Mouse (Mus musculus) intestine, postnatal 0 days (tissue): ENCODE data around the gene Kdm2a. TPM values are rescaled to one million over a fixed set of nuclear protein-coding genes. Genes with fewer than 3 reads are reported as not detected.

ENCODE experiments used
- ATAC-seq: fragments of 200-750 bp; cut with Nextera tagmentation; 2 replicates; pipeline ENCODE4 v1.8.0; 2017; ENCODE audit warnings: mild to moderate bottlenecking, moderate TSS enrichment, moderate library complexity
- H3K27ac ChIP-seq: fragments of 300-500 bp; sonication (generic); 2 replicates; pipeline ENCODE4 v1.5.1; 2014; ENCODE audit warnings: mild to moderate bottlenecking, low read depth, low read length, moderate library complexity
- H3K27me3 ChIP-seq: fragments of 300-500 bp; sonication (generic); replicated peaks from 2 replicates; pipeline ENCODE4 v1.6.1; 2014; ENCODE audit warnings: low read length, mixed read lengths; ENCODE audit not compliant: control insufficient read depth, insufficient read depth
- H3K36me3 ChIP-seq: fragments of 300-500 bp; sonication (generic); 2 replicates; pipeline ENCODE4 v1.6.1; 2014; ENCODE audit warnings: mild to moderate bottlenecking, moderate library complexity; ENCODE audit not compliant: control insufficient read depth, insufficient read depth
- H3K4me1 ChIP-seq: fragments of 300-500 bp; sonication (generic); replicated peaks from 2 replicates; pipeline ENCODE4 v1.6.1; 2014; ENCODE audit warnings: antibody characterized with exemption, low read length, mixed read lengths; ENCODE audit not compliant: control insufficient read depth, insufficient read depth
- H3K4me2 ChIP-seq: fragments of 300-500 bp; sonication (generic); replicated peaks from 2 replicates; pipeline ENCODE4 v1.6.1; 2014; ENCODE audit warnings: low read depth, mild to moderate bottlenecking, moderate library complexity
- H3K4me3 ChIP-seq: fragments of 300-500 bp; sonication (generic); 2 replicates; pipeline ENCODE4 v1.5.1; 2014; ENCODE audit warnings: low read depth, low read length
- H3K9ac ChIP-seq: fragments of 300-500 bp; sonication (generic); 2 replicates; pipeline ENCODE4 v1.6.1; 2014; ENCODE audit warnings: mild to moderate bottlenecking, low read depth, low read length
- H3K9me3 ChIP-seq: fragments of 300-500 bp; sonication (generic); 2 replicates; pipeline ENCODE4 v1.6.1; 2016; ENCODE audit warnings: mixed run types; ENCODE audit not compliant: control insufficient read depth
- CTCF ChIP-seq: sonication (generic); IDR thresholded peaks from 2 replicates; pipeline ENCODE4 v1.5.1; 2016; ENCODE audit warnings: low read depth, mild to moderate bottlenecking, control low read depth, antibody characterized with exemption, moderate library complexity
- WGBS: fragments of 180-500 bp; shearing (Covaris S2); extraction: QIAGEN DNeasy Blood & Tissue Kit; methylation state at CpG from one replicate; pipeline ENCODE4 v1.1.7; 2014; 5-methylcytosine and 5-hydroxymethylcytosine counted together
- polyA plus RNA-seq: library from polyadenylated mRNA; unstranded; fragments of >200 nt; fragmentation: Nextera tagmentation; extraction: Ambion mirVana; gene quantifications from 2 replicates; pipeline ENCODE4 v1.2.1, GENCODE M21; 2015

The Kdm2a gene
- polyA plus RNA-seq, 1 experiment from 2014 or later = 21.2 TPM

DNA sequence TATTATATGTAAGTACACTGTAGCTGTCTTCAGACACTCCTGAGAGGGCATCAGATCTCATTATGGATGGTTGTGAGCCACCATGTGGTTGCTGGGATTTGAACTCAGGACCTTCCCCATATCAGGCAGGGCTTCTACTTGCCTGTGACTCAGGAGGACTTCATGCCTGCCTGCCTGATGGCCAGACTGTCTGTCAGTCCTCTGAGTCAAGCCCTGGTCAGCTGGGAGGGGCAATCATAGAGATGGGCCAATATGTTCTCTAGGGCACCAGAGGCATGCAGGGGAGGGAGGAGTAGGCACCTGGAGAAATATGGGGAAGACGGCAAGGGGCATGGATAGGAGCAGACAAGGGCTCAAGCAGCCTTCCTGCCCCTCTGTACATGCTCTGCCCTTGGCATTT, 36.9 kb upstream of the Kdm2a start:
- Histone ChIP-seq H3K4me1 (0 out of 2 replicates have a peak, but pooled peaks cover 5% of the 10 kb centered on the region), H3K9ac (no peak overlapping the region), H3K4me2 (no peak overlapping the region), H3K36me3 (peaks cover 5% of the 10 kb centered on the region; the same call in 1 of the 2 replicates), H3K4me3 (no peak overlapping the region), H3K9me3 (no peaks in the 10 kb centered on the region), H3K27me3 (no peaks in the 10 kb centered on the region), H3K27ac (no peak overlapping the region)
- WGBS = 95% methylated on average over 1 of the region's 1 CpGs
- no peak for TF ChIP-seq CTCF
- ATAC-seq = no peak

DNA sequence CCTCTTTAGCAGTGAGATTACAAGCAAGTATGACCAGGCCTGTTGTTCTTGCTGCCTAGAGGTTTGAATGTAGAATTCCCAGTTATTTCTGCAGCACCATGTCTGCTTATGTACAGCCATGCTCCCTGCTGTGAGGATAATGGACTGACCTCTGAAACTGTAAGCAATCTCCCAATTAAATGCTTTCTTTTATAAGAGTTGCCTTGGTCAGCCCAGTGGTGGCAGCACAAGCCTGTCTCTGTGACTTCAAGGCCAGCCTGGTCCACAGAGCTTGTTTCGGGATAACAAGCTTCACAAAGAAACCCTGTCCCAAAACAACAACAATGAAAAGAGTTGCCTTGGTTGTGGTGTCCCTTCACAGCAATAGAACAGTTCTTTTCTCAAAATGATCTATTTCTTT, 35.7 kb upstream of the Kdm2a start:
- no peak overlapping the region for H3K9ac ChIP-seq
- WGBS = 94% methylated on average over 1 of the region's 1 CpGs

DNA sequence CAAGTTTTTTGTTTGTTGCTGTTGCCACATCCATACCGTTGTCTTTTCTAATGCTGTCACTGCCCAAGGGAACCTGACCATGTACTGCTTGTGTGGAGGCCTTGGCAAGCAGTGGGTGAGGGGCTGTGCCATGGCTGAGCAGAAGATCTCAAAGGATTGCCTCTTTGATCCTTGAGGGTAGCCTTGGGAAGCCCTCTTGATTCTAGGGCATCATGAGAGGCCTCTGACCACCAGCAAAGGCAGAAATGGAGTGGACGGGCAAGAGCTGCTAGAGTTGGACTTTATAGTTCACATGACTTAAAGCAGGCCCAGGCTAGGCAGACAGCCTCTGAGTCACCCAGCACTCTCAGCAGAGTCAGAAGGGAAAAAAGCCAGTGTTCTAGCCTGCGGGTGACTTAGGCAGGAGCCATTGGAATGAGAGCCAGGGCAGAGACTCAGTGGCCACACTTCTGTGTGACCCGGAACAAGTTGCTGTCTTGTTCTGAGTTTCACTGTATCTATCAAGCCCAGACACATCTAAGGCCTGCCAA, 32.1 kb upstream of the Kdm2a start:
- Histone ChIP-seq H3K36me3 (peaks cover 8% of the 10 kb centered on the region; the same call in 1 of the 2 replicates), H3K9me3 (no peaks in the 10 kb centered on the region), H3K27me3 (no peaks in the 10 kb centered on the region), H3K27ac (peak overlapping the region; percentile 46; the same call in 1 of the 2 replicates), H3K4me1 (no peaks in the 10 kb centered on the region), H3K9ac (no peak overlapping the region), H3K4me3 (no peak overlapping the region), H3K4me2 (no peak overlapping the region)
- no peak for TF ChIP-seq CTCF
- WGBS = 83% methylated on average over 4 of the region's 4 CpGs
- peak; percentile 29 for ATAC-seq

More for the DNA sequence above, 35.7 kb upstream of the Kdm2a start:
- ATAC-seq = no peak
- H3K27me3 ChIP-seq = no peaks in the 10 kb centered on the region
- H3K4me3 ChIP-seq = no peak overlapping the region
- H3K4me1 ChIP-seq = 0 out of 2 replicates have a peak, but pooled peaks cover under 1% of the 10 kb centered on the region
- H3K36me3 ChIP-seq = peaks cover 5% of the 10 kb centered on the region; the same call in 1 of the 2 replicates
- H3K4me2 ChIP-seq = no peak overlapping the region
- no peak overlapping the region for H3K27ac ChIP-seq
- TF ChIP-seq CTCF = no peak
- no peaks in the 10 kb centered on the region for H3K9me3 ChIP-seq

DNA sequence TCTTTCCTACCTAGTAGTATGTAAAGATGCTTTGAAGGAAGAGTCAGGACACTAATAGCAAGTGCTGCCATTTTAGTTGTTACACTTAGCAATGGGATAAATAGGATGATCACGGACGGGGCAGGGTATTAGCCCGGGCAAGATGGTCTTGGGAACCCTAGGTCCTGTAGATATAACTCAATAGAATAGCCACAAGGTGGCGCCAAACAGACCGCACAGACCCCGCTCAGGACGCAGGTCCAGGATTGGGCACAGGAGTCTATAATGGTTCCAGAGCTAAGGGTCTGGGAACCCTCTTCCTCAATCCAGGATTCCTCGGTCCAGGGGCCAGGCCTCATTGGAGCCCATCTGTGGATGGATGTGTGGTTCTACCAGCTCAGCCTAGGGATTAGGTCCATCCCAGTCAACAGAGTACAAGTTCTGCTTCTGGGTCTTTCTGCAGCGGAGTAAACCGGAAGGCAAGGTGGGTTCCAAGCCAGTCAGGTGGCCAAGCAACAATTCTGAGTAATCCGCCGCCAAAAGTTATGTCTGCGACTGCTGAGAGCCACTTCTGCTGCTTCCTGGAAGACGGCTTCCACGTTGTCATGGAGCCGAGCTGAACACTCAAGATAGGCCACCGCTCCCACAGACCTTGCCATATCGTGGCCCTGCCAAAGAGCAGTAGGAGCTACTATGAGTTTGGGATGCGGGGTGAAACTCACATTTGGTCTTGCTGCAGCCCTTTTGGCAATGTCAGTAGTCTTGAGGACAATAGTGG, 27.7 kb upstream of the Kdm2a start:
- 75% methylated on average over 19 of the region's 19 CpGs for WGBS
- no peak for ATAC-seq
- H3K36me3 ChIP-seq = peaks cover 10% of the 10 kb centered on the region
- H3K9ac ChIP-seq = no peak overlapping the region
- peak; percentile 77 for TF ChIP-seq CTCF
- no peaks in the 10 kb centered on the region for H3K4me1 ChIP-seq
- no peak overlapping the region for H3K27ac ChIP-seq
- no peaks in the 10 kb centered on the region for H3K27me3 ChIP-seq
- H3K4me3 ChIP-seq = no peak overlapping the region
- no peak overlapping the region for H3K4me2 ChIP-seq
- no peaks in the 10 kb centered on the region for H3K9me3 ChIP-seq

DNA sequence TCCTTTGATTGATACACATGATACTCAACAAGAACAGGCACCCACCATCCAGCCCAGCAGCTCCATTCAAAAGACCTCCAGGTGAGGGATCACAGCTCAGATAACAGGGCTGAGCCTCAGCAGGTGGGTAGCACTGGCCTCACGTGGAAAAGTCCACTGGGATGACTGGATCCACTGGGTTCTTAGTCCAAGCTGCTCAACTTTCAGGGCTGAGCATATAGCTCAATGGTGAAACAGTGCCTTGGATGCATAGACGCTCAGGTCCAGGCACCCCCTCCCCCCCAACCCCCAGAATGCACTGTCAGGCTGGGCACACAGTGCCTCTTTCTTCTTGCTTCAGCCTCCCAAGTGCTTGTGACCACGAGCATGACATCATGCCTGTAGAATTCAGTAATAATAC, 24.9 kb upstream of the Kdm2a start:
- 74% methylated on average over 3 of the region's 3 CpGs for WGBS
- no peaks in the 10 kb centered on the region for H3K9me3 ChIP-seq
- no peak overlapping the region for H3K9ac ChIP-seq
- no peak for TF ChIP-seq CTCF
- H3K4me1 ChIP-seq = no peaks in the 10 kb centered on the region
- peaks cover 10% of the 10 kb centered on the region for H3K36me3 ChIP-seq
- no peaks in the 10 kb centered on the region for H3K27me3 ChIP-seq
- ATAC-seq = no peak
- no peak overlapping the region for H3K4me3 ChIP-seq
- H3K4me2 ChIP-seq = no peak overlapping the region
- no peak overlapping the region for H3K27ac ChIP-seq

DNA sequence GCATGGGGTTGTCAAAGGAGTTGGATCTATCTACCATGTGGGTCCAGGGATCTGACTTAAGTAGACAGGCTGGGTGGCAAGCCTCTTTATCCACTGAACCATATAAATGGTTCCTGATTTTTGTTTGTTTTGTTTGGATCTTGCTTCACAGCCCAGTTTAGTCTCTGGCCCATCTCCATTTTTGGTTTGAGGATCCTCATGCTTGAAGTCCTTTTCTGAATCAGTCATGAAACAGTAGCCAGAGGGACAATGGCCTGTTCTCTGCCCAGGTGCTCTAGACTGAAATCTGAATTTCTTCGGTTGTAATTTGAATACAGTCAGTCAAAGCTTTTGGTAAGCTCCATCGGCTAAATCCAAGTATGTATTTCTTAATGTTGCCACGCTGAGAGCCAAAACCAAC, 24.5 kb upstream of the Kdm2a start:
- Histone ChIP-seq H3K9me3 (no peaks in the 10 kb centered on the region), H3K36me3 (peaks cover 10% of the 10 kb centered on the region), H3K9ac (no peak overlapping the region), H3K4me3 (no peak overlapping the region), H3K27ac (no peak overlapping the region), H3K4me2 (no peak overlapping the region), H3K27me3 (no peaks in the 10 kb centered on the region), H3K4me1 (0 out of 2 replicates have a peak, but pooled peaks cover 1% of the 10 kb centered on the region)
- no peak for TF ChIP-seq CTCF
- no peak for ATAC-seq
- WGBS = 95% methylated on average over 3 of the region's 3 CpGs
